Mouse (Mus musculus) heart, postnatal 25 days (tissue): ENCODE data around the gene Gbp10. TPM values are rescaled to one million over a fixed set of nuclear protein-coding genes. Genes with fewer than 3 reads are reported as not detected.
"Not testable (repeated sequence)": the region's sequence is repeated elsewhere in the genome, so short reads cannot be mapped to it uniquely, and the experiment has no call there.

ENCODE experiments used
- DNase-seq: peaks from one replicate; pipeline ENCODE4 v3.0.0; 2022; ENCODE audit warnings: low spot score
- intact Hi-C: fragments of 180-260 bp; cut with DNase I; formaldehyde crosslinking; loops from one replicate; pipeline ENCODE4 v1.15.1; 2025
- total RNA-seq, 2 experiments: library from RNA; stranded (reverse); gene quantifications; 2 replicates each; pipeline ENCODE4 v1.2.3; 2021

The Gbp10 gene
- total RNA-seq: under 1 TPM in 1 of 2 experiments, not detected in 1; 0.52 TPM

DNA sequence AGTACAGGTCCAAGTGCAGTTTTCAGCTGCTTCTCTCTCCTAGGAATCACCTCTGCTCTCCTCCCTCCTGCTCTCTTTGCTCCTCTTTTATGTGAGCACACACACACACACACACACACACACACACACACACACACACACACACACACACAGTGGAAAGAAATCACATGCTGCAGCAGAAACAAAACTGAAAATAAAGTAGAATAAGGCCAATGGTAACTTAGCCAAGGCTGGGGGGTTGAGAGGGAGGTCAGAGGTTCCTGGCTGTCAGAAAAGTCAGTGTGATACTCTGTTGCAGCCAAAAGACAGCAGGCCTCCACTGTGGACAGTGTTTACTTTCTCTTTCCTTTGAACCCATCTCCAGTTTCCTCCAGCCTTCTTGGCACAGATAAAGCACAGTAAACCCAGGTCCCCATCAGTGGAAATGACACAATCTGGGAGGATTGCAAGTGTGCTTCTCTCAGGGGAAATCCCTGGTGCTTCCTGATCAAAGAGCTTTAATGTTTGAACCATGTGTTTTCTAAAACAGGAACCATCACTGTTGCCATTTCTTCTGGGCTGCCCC, at the start of gene Gbp10:
Gene Gbp10 (minus strand): TSS at position 51 of the 565 bp plus-strand sequence.
- intact Hi-C loops, DNase-seq: not testable (repeated sequence)

GRCm38 (mm10) chr5:105260673-105261072, 21.3 kb upstream of the Gbp10 start:
- intact Hi-C loops, DNase-seq: not testable (repeated sequence)

DNA sequence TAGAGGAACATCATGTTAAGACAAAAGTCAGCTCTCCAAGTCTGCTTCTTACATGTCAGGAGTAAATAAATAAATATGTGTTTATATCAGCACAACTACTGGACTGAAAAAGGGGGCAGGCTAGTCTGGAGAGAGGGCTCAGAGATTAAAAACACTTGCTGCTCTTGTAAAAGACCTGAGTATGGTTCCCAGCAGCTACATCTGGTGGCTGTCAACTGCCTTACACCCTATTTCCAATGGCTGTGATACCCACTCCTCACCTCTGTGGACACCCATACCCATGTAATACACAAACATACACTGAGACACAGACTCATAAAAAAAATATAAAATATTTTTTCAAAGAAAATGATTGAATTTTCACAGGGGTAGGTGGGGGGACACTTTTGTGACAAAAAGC, 13.2 kb upstream of the Gbp10 start:
- DNase-seq: no peak

GRCm38 (mm10) chr5:105244741-105245140, 5.4 kb upstream of the Gbp10 start:
- DNase-seq, intact Hi-C loops: not testable (repeated sequence)

More for the DNA sequence above, 13.2 kb upstream of the Gbp10 start:
- intact Hi-C loops: no loop called here

GRCm38 (mm10) chr5:105240982-105241381, 1.6 kb upstream of the Gbp10 start:
- DNase-seq, intact Hi-C loops: not testable (repeated sequence)

- DNase-seq, intact Hi-C loops: not testable (repeated sequence)
Measured at GRCm38 (mm10) chr5:105238402-105238801, 931 bp downstream of the Gbp10 start.

DNA sequence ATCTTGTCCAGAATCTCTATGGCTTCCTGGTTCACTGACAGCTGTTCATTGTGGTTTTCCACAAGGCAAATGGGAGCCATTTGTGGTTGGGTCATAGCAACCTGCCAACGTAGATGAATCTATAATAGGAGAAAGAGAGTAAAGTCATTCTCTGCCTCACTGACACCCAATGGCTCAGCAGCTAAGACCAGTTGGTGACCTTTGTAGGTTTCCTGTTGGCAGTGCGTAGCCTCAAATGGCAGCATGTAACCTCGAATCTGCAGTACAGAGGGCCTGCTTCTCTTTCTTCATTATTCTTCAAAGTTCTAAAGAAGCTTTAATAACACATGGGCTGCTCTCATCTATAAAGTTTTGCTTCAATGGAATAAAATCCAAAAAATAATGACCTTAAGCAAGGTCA, 3.3 kb downstream of the Gbp10 start:
- intact Hi-C loops, DNase-seq: not testable (repeated sequence)

DNA sequence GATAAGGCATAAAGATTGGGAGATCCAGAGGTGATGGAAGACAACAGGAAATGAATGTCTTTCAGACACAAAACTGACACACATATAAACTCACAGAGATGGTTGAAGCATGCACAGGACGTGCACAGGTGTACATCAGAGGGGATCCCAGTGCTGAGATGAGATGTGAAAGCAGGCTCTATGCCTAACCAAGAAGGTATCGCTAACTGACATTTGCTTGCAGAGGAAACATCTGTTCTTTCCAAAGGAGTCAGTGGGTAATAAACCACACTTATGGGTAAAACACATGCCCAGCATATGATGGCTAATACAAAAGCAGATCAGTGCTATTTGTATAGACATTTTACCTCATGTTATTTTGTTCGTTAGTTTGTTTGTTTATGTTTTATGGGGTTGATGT, 30.4 kb downstream of the Gbp10 start:
- DNase-seq, intact Hi-C loops: not testable (repeated sequence)

DNA sequence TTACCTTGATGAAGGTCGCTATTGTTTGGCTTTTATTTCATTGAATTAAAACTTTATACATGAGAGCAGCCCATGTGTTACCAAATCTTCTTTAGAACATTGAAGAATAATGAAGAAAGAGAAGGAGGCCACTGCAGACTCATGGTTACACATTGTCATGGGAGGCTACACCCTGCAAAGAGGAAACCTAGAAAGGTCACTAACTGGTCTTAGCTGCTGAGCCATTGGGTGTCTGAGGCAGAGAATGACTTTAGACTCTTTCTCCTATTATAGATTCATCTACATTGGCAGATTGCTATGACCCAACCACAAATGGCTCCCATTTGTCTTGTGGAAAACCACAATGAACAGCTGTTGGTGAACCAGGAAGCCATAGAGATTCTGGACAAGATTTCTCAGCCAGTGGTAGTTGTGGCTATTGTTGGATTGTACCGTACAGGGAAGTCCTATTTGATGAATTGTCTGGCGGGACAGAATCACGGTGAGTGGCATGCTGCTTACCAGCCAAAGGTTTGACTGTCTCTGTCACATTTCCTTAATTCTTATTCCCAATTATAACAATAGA, 38.5 kb downstream of the Gbp10 start:
- intact Hi-C loops, DNase-seq: not testable (repeated sequence)

- DNase-seq, intact Hi-C loops: not testable (repeated sequence)
Measured at GRCm38 (mm10) chr5:105199149-105199548, 40.2 kb downstream of the Gbp10 start.

DNA sequence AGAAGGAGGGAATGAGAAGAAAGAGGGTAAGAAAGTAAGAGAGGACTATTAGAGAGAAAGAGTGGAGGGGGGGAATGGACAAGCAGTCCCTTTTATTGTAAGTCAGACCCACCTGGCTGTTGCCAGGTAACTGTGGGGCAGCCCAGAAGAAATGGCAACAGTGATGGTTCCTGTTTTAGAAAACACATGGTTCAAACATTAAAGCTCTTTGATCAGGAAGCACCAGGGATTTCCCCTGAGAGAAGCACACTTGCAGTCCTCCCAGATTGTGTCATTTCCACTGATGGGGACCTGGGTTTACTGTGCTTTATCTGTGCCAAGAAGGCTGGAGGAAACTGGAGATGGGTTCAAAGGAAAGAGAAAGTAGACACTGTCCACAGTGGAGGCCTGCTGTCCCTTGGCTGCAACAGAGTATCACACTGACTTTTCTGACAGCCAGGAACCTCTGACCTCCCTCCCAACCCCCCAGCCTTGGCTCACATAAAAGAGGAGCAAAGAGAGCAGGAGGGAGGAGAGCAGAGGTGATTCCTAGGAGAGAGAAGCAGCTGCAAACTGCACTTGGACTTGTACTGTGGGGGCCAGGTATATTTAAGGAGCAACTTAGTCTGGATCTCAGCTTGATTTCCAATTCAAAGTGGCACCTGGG, 41.3 kb downstream of the Gbp10 start:
- DNase-seq, intact Hi-C loops: not testable (repeated sequence)

DNA sequence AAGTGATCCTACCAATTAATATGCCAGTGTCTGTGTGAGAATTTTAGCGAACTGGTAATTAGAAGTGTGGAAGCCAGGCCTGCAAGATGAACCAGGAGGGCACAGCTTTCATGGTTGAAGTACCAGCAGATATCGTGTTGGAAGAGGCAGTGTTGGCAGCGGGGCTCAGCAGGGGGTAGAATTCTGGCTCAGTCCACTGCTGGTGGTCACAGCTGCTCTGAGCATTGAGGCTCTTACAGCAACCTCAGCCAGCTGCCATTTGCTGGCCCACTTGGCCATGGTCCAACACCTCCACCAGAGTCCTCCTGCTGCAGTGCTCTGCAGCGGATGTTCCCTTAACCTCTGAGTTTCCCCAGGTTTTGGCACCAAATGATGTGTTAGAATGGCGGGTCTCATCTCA, 43.0 kb downstream of the Gbp10 start:
- intact Hi-C loops: not testable (repeated sequence)

GRCm38 (mm10) chr5:105192536-105192935, 46.8 kb downstream of the Gbp10 start:
- DNase-seq, intact Hi-C loops: not testable (repeated sequence)

More for the DNA sequence above, 43.0 kb downstream of the Gbp10 start:
- DNase-seq: not testable (repeated sequence)

- DNase-seq: no peak
Measured at GRCm38 (mm10) chr5:105181446-105181845, 57.9 kb downstream of the Gbp10 start.

More at GRCm38 (mm10) chr5:105181446-105181845, 57.9 kb downstream of the Gbp10 start:
- intact Hi-C loops: no loop called here

Other genes with a start within 250 kb of the Gbp10 start
- gene Gbp9, start 100.0 kb downstream of the Gbp10 start, total RNA-seq: 1 to 10 TPM; 7.5 to 8.7 TPM
- gene Gbp8, start 100.0 kb downstream of the Gbp10 start, total RNA-seq: under 1 TPM; 0.14 to 0.16 TPM
- 1 to 10 TPM; 4.5 to 7.3 TPM for gene Gbp4, start 99.9 kb downstream of the Gbp10 start, total RNA-seq
- gene Gm43302, start 54.2 kb upstream of the Gbp10 start, total RNA-seq: under 1 TPM; 0.31 to 0.42 TPM
- gene Gbp6, start 54.2 kb upstream of the Gbp10 start, total RNA-seq: 1 to 10 TPM; 2.6 to 4.6 TPM
- 1 to 10 TPM; 4.2 to 5.3 TPM for gene Lrrc8b, start 176.2 kb upstream of the Gbp10 start, total RNA-seq